Mouse (Mus musculus) spleen, adult 2 months (tissue): ENCODE measurements at regions not wholly inside any gene's neighbourhood (a gene's known extent, or its start where the extent isn't known, plus 50 kb on each side); places are given as distances from the start of the nearest gene placed in this dataset.

ENCODE experiments used
- DNase-seq, 2 experiments: peaks; one replicate each; pipeline versions ENCODE4 v3.0.0 to v3.0.0-alpha.2; 2012 to 2021; ENCODE audit warnings: low spot score in 2 of 2, low read depth in 1 of 2
- H3K27ac ChIP-seq: fragments of 200-500 bp; 2 replicates; pipeline ENCODE4 v1.5.1; 2012; ENCODE audit warnings: low read length, inconsistent platforms; ENCODE audit not compliant: insufficient read depth
- H3K27me3 ChIP-seq: fragments of 200-500 bp; 2 replicates; pipeline ENCODE4 v1.6.1; 2012; ENCODE audit warnings: mild to moderate bottlenecking, moderate library complexity, low read length, inconsistent platforms; ENCODE audit not compliant: control insufficient read depth, insufficient read depth
- H3K36me3 ChIP-seq: fragments of 200-500 bp; 2 replicates; pipeline ENCODE4 v1.6.1; 2012; ENCODE audit warnings: mild to moderate bottlenecking, low read length, inconsistent platforms; ENCODE audit not compliant: control insufficient read depth, insufficient read depth
- H3K4me1 ChIP-seq: fragments of 200-500 bp; 2 replicates; pipeline ENCODE4 v1.6.1; 2011; ENCODE audit warnings: inconsistent platforms; ENCODE audit not compliant: control insufficient read depth, insufficient read depth, insufficient read length
- H3K4me3 ChIP-seq: fragments of 200-500 bp; 2 replicates; pipeline ENCODE4 v1.5.1; 2011; ENCODE audit warnings: mild to moderate bottlenecking, inconsistent platforms; ENCODE audit not compliant: insufficient read depth, insufficient read length; ENCODE audit errors: extremely low read depth
- CTCF ChIP-seq: fragments of 200-500 bp; IDR thresholded peaks from 2 replicates; pipeline ENCODE4 v1.5.1; 2011; ENCODE audit warnings: mild to moderate bottlenecking, inconsistent platforms; ENCODE audit not compliant: insufficient read depth, insufficient read length, insufficient replicate concordance; ENCODE audit errors: extremely low read depth
- POLR2A ChIP-seq: fragments of 200-500 bp; IDR thresholded peaks from 2 replicates; pipeline ENCODE4 v1.6.1; 2011; ENCODE audit warnings: low read depth, low read length, inconsistent platforms
- WGBS: fragments of 180-500 bp; shearing (Covaris S2); methylation state at CpG from one replicate; pipeline ENCODE4 v1.1.7; 2018; 5-methylcytosine and 5-hydroxymethylcytosine counted together

GRCm38 (mm10) chr3:52546035-52546434 lies 277.9 kb downstream of the Foxo1 start:
- H3K27ac ChIP-seq, result no peak overlapping the region
- H3K4me1 ChIP-seq, result no peaks in the 10 kb centered on the region
- WGBS, result 93% methylated on average over 5 of the region's 5 CpGs
- no peak for TF ChIP-seq POLR2A
- DNase-seq, result no peak
- no peak overlapping the region for H3K4me3 ChIP-seq
- no peaks in the 10 kb centered on the region for H3K27me3 ChIP-seq
- no peaks in the 10 kb centered on the region for H3K36me3 ChIP-seq

- H3K27ac ChIP-seq, result no peak overlapping the region
- 89% methylated on average over 6 of the region's 6 CpGs for WGBS
- H3K4me1 ChIP-seq, result no peaks in the 10 kb centered on the region
- no peaks in the 10 kb centered on the region for H3K36me3 ChIP-seq
- TF ChIP-seq POLR2A (no peak), CTCF (no peak)
- no peak for DNase-seq
- H3K4me3 ChIP-seq, result no peak overlapping the region
- H3K27me3 ChIP-seq, result no peaks in the 10 kb centered on the region
These were observed 274.9 kb downstream of the Foxo1 start for GRCm38 (mm10) chr3:52543006-52543405.

GRCm38 (mm10) chr3:52540862-52541380 lies 272.8 kb downstream of the Foxo1 start:
- 83% methylated on average over 9 of the region's 9 CpGs for WGBS
- no peaks in the 10 kb centered on the region for H3K27me3 ChIP-seq

GRCm38 (mm10) chr3:52539813-52540378 lies 271.8 kb downstream of the Foxo1 start:
- no peak for TF ChIP-seq CTCF
- no peak for TF ChIP-seq POLR2A
- Histone ChIP-seq H3K4me1 (no peaks in the 10 kb centered on the region), H3K27me3 (no peaks in the 10 kb centered on the region), H3K27ac (no peak overlapping the region), H3K36me3 (no peaks in the 10 kb centered on the region), H3K4me3 (no peak overlapping the region)
- WGBS, result 90% methylated on average over 10 of the region's 10 CpGs
- no peak for DNase-seq

More at GRCm38 (mm10) chr3:52540862-52541380, 272.8 kb downstream of the Foxo1 start:
- Histone ChIP-seq H3K4me3 (no peak overlapping the region), H3K27ac (no peak overlapping the region), H3K4me1 (no peaks in the 10 kb centered on the region), H3K36me3 (no peaks in the 10 kb centered on the region)
- TF ChIP-seq POLR2A, result no peak
- no peak for TF ChIP-seq CTCF
- no peak for DNase-seq

DNA sequence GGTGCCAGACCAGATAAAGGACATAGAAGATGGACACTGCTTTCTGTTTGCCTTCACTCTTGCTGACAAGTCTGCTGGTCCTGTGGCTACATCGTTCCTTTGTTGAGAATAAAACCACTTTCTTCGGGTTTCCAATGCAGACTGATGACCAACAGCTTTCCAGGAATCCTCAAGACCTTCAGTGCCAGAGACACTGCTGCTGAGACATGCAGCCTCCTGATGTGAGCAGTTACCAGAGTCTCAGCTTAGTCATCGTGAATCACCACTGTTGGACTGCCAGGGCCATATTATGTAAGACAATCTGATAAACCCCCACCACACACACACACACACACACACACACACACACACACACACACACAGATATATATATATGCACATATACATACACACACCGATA lies 270.2 kb downstream of the Foxo1 start:
- Histone ChIP-seq H3K27me3 (no peaks in the 10 kb centered on the region), H3K27ac (no peak overlapping the region), H3K4me3 (no peak overlapping the region), H3K4me1 (no peaks in the 10 kb centered on the region), H3K36me3 (no peaks in the 10 kb centered on the region)
- DNase-seq, result no peak
- 95% methylated on average over 4 of the region's 4 CpGs for WGBS
- TF ChIP-seq CTCF (no peak), POLR2A (no peak)

DNA sequence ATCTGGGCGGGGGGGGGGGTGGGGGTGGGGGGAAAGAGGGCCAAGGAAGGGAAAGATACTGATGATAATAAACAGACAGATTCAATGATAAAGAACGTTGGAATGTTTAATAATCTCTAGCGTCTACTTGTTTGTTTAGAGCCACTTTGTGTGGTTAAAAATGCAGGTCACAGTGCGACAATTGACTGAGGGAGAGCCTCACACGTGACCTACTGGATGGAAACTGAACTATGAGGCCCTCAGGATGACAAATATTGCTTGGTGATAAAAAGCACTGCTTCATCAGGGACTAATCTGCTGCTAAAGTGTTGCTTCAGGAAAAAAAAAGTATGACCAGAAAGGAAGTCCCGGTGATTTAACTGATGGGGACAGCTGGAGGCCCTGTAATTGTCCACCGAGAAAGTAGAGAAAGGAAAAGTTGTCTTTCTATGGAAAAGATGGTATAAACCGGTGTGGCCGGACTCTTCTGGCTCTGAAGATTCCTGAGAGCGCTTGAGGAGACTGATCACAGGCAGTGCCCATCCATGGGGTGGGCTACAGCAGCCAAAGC lies 269.3 kb downstream of the Foxo1 start:
- no peak for DNase-seq
- no peaks in the 10 kb centered on the region for H3K27me3 ChIP-seq

DNA sequence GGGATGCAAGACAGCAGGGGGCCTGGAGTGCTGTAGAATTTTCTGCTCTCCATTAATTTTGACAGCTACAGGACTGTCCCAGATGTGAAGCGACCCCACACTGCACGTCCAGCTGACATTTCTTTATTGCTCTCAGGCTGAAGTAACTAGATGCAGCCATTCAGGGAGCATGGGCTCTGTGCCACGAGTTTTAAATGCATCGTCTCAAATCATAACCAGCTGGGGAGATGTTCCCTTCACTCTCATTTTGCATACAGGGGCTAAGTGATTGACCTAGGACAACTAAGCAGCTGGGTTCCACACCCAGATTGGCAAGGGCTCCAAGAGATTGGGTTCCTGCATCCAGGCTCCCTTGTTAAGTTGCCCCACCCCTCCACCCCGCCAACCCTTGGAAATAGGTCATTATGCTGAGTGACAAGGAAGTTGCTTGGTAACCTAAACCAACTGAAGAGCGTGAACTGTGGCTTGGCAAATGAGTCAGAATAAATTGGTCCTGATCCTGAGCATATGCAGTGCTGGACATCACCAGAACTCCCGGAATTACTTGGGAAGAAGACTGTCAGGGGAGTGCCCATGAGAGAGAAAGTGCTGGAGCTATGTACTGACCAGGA lies 267.4 kb downstream of the Foxo1 start:
- Histone ChIP-seq H3K4me1 (no peaks in the 10 kb centered on the region), H3K4me3 (no peak overlapping the region), H3K27me3 (no peaks in the 10 kb centered on the region), H3K27ac (no peak overlapping the region), H3K36me3 (no peaks in the 10 kb centered on the region)
- WGBS, result 77% methylated on average over 7 of the region's 7 CpGs
- TF ChIP-seq CTCF (no peak), POLR2A (no peak)
- DNase-seq, result no peak

More for the DNA sequence above, 269.3 kb downstream of the Foxo1 start:
- TF ChIP-seq CTCF, result no peak
- no peak for TF ChIP-seq POLR2A
- Histone ChIP-seq H3K4me1 (no peaks in the 10 kb centered on the region), H3K4me3 (no peak overlapping the region), H3K27ac (no peak overlapping the region), H3K36me3 (no peaks in the 10 kb centered on the region)
- 90% methylated on average over 10 of the region's 10 CpGs for WGBS
